Mouse (Mus musculus) embryonic facial prominence, embryonic 10.5 days (tissue): ENCODE results near the gene Dab1. TPM values are rescaled to one million over a fixed set of nuclear protein-coding genes. Genes with fewer than 3 reads are reported as not detected.

Experiments
- DNase-seq: peaks from one replicate; pipeline ENCODE4 v3.0.0-alpha.2; 2017; ENCODE audit warnings: low spot score
- H3K27ac ChIP-seq: fragments of 300-500 bp; sonication (generic); replicated peaks from 2 replicates; pipeline ENCODE4 v1.5.1; 2016; ENCODE audit warnings: mild to moderate bottlenecking
- H3K27me3 ChIP-seq: fragments of 300-500 bp; sonication (generic); replicated peaks from 2 replicates; pipeline ENCODE4 v1.6.1; 2016; ENCODE audit warnings: low read depth, mild to moderate bottlenecking; ENCODE audit not compliant: poor library complexity, severe bottlenecking
- H3K36me3 ChIP-seq: fragments of 300-500 bp; sonication (generic); replicated peaks from 2 replicates; pipeline ENCODE4 v1.6.1; 2016; ENCODE audit warnings: mild to moderate bottlenecking, moderate library complexity
- H3K4me1 ChIP-seq: fragments of 300-500 bp; sonication (generic); 2 replicates; pipeline ENCODE4 v1.6.1; 2016
- H3K4me3 ChIP-seq: fragments of 300-500 bp; sonication (generic); 2 replicates; pipeline ENCODE4 v1.5.1; 2016; ENCODE audit warnings: mild to moderate bottlenecking, moderate library complexity
- H3K9me3 ChIP-seq: fragments of 300-500 bp; sonication (generic); 2 replicates; pipeline ENCODE4 v1.6.1; 2016; ENCODE audit warnings: mild to moderate bottlenecking
- WGBS: fragments of 180-500 bp; shearing (Covaris S2); methylation state at CpG from one replicate; pipeline ENCODE4 v1.1.7; 2016; 5-methylcytosine and 5-hydroxymethylcytosine counted together
- polyA plus RNA-seq: library from polyadenylated mRNA; unstranded; fragments of >200 nt; fragmentation: Nextera tagmentation; extraction: Ambion mirVana; gene quantifications from 2 replicates; pipeline ENCODE4 v1.2.1, GENCODE M21; 2016

Gene Dab1
- polyA plus RNA-seq, 1 experiment from 2014 or later = 15.6 TPM

DNA sequence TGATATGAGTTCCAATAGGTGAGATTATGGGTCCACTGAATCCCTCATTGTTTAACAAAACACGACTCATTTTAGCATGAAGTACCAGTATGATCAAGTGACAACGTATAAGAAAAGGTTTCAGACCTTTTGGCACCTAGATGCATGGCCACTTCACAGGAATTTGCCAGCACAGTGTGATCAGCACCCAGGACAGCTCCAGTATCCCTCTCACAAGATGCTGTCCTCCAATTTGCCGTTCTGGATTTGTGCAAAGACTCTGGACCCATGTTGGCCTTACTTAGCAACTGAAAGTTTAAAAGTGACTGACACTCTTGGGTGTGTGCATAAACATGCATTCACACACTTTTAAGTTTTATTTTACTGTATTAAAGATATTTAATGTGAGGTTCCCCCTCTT lies 256.4 kb downstream of the Dab1 start:
- Histone ChIP-seq H3K4me1 (peaks cover 11% of the 10 kb centered on the region), H3K9me3 (no peaks in the 10 kb centered on the region), H3K27me3 (no peaks in the 10 kb centered on the region), H3K4me3 (no peak overlapping the region), H3K36me3 (no peaks in the 10 kb centered on the region), H3K27ac (no peak overlapping the region)
- 25% methylated on average over 3 of the region's 3 CpGs for WGBS
- DNase-seq = peak; percentile 71

DNA sequence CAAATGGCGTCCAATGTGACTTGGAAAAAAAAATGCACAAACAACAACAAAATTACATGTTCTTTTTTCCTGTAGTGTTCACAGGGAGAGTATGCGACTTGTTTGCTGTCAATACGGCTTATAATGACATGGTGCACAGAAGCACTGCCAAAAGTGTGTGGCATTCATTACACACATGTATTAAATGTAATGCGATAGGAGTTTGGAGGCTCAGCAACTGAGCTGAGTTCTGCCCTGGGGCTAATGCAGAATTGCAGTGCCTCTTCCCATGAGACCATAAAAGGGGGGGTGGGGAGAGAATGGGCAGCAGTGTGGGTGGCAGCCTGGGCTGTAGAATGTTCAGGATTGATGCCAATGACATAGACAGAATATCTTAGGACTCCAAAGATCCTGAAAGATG lies 259.7 kb downstream of the Dab1 start:
- Histone ChIP-seq H3K4me1 (peaks cover 15% of the 10 kb centered on the region), H3K36me3 (no peaks in the 10 kb centered on the region), H3K27me3 (no peaks in the 10 kb centered on the region), H3K27ac (no peak overlapping the region), H3K9me3 (no peaks in the 10 kb centered on the region), H3K4me3 (no peak overlapping the region)
- WGBS = 49% methylated on average over 4 of the region's 4 CpGs
- DNase-seq = peak; percentile 40

DNA sequence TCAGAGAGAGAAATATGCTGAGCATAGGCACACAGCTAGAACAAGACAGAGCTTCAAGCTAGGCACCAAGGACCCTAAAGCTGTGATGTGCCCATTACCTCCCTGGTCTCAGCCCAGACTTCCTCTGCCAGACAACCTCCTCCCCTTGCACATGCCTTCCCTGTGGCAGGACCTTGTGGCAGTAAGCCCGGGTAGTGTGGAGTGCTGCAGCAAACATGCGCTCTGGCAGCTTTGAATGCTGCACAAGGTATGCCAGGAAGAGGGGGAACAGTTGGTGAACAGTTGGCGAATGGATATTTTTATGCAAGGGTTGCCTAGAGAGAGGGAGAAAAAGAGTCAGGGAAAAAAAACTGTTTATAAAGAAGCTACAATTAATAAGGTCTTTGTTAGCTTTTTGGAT lies 262.5 kb downstream of the Dab1 start:
- Histone ChIP-seq H3K4me1 (peaks cover 15% of the 10 kb centered on the region), H3K9me3 (no peaks in the 10 kb centered on the region), H3K4me3 (no peak overlapping the region), H3K36me3 (no peaks in the 10 kb centered on the region), H3K27ac (no peak overlapping the region), H3K27me3 (no peaks in the 10 kb centered on the region)
- 75% methylated on average over 3 of the region's 3 CpGs for WGBS
- no peak for DNase-seq

DNA sequence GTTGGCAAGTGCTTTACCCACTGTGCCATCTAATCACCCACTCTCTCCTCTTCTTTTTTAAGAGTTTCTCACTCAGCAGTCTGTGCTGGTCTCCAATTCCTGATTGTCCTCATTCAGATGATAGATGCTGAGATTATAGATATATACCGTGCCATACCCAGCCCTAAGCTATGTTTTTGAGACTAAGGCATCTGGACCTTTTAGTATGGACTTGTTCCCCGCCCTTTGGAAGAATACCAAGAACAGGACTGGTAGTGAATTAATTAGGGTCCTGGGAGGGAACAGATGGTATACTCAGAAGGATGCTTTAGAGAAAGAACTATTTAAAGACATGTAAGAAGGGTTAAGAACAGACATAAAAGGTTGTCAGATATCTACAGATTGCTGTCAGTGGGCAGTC lies 268.9 kb downstream of the Dab1 start:
- Histone ChIP-seq H3K27me3 (no peaks in the 10 kb centered on the region), H3K27ac (no peak overlapping the region), H3K9me3 (no peaks in the 10 kb centered on the region), H3K4me3 (no peak overlapping the region), H3K36me3 (no peaks in the 10 kb centered on the region), H3K4me1 (no peaks in the 10 kb centered on the region)
- no peak for DNase-seq
- 79% methylated on average over 2 of the region's 2 CpGs for WGBS

DNA sequence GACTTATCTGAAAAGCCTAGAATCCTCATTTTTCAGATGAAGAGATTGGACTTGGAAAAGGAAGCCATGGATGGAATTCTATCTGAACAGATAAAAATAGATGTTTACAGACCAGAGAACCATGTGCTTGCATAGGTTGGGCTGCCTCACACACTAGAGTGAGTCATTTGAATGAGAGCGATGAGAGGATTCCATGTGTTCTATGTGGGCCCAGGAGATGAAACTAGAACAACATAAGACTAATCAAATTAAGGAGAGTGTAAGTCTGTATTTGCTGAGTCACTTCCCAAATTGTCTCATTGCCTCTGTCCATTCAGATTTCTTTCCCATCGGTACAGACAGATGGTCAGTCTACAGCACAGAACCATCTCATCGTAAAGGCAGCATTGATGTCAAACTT lies 270.0 kb downstream of the Dab1 start:
- DNase-seq = no peak
- no peaks in the 10 kb centered on the region for H3K27me3 ChIP-seq

DNA sequence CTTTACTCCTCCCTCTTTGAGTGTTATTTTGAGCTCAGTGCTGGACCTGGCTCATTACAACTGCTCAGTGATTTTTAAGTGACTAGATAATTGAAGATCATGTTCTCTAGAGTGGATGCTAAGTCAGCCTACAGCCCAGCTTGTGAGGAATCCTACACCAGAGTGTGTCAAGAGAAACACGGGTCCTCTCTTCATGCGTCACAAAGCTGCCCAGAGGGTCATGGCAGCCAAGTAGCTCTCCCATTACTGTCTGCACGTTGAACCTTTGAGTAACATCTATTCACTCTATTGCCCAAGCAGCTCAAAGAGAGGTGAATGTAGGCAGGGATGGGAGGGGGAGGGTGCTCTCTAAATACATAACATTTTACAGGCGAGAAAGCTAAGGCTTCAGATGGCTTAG lies 277.6 kb downstream of the Dab1 start:
- H3K27ac ChIP-seq = no peak overlapping the region
- DNase-seq = no peak
- H3K36me3 ChIP-seq = no peaks in the 10 kb centered on the region
- H3K27me3 ChIP-seq = no peaks in the 10 kb centered on the region
- no peak overlapping the region for H3K4me3 ChIP-seq
- WGBS = 89% methylated on average over 4 of the region's 4 CpGs
- H3K9me3 ChIP-seq = no peaks in the 10 kb centered on the region
- no peaks in the 10 kb centered on the region for H3K4me1 ChIP-seq

More for the DNA sequence above, 270.0 kb downstream of the Dab1 start:
- Histone ChIP-seq H3K36me3 (no peaks in the 10 kb centered on the region), H3K9me3 (no peaks in the 10 kb centered on the region), H3K4me1 (no peaks in the 10 kb centered on the region), H3K4me3 (no peak overlapping the region), H3K27ac (no peak overlapping the region)
- WGBS = 94% methylated on average over 3 of the region's 3 CpGs

DNA sequence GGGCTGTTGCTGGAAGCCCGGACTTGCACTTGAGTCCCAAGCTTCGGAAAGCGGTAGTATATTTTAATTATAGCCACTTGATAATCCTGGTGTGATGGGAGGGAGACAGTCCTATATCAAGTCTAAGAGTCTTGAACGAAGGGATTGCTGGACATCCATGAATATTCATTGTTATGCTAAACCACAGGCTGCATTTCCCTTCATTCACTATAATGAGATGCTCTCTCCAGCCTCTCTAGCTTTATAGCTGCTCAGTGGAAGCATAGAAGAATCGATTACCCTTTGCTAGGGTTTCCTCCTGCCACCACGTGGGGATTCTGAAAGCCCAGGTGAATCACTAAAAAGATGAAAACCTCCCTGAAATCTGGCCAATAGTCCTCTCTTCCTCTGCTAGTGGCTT lies 278.5 kb downstream of the Dab1 start:
- H3K36me3 ChIP-seq = no peaks in the 10 kb centered on the region
- H3K9me3 ChIP-seq = no peaks in the 10 kb centered on the region
- WGBS = 81% methylated on average over 6 of the region's 6 CpGs

DNA sequence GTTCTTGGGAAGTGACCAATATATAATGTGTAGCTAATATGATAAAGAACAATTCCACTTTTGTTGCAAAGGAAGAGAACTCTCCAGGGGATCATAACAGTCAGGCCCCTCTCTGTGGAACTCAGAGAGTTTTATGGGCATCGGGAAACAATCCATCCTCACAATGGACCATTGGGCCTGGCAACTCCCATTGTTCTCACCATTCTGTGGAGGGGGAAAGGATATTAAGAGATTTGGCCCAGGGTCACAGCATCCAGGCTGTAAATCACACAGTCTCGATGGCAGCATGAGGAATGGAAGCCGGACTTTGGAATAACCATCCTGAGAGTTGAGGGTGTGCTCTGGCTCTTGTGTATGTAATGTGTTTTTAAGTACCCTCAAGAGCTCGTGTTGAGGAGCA lies 292.3 kb downstream of the Dab1 start:
- no peaks in the 10 kb centered on the region for H3K4me1 ChIP-seq
- H3K4me3 ChIP-seq = no peak overlapping the region
- DNase-seq = no peak
- 80% methylated on average over 4 of the region's 4 CpGs for WGBS
- no peaks in the 10 kb centered on the region for H3K9me3 ChIP-seq
- no peak overlapping the region for H3K27ac ChIP-seq
- H3K27me3 ChIP-seq = no peaks in the 10 kb centered on the region
- H3K36me3 ChIP-seq = no peaks in the 10 kb centered on the region

More for the DNA sequence above, 278.5 kb downstream of the Dab1 start:
- H3K27ac ChIP-seq = no peak overlapping the region
- no peak overlapping the region for H3K4me3 ChIP-seq
- H3K27me3 ChIP-seq = no peaks in the 10 kb centered on the region
- no peaks in the 10 kb centered on the region for H3K4me1 ChIP-seq
- no peak for DNase-seq

DNA sequence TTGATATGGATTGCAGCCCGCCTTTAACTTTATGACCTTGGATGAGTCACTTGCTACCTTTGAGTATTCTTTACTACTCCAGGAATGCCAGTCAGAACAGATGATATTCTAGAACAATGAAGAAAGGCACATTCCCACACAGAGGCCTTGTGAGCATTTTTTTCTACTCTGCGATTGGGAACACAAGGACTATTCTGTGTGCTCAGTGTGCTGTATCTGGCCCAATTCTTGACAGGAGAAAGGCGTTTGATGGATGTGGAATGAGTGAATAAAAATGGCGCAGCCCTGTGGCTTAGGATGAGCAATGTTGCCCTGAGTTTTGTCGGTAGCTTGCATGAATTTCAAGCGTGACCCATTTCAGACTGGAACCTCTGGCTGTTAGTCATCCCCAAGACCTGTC lies 292.9 kb downstream of the Dab1 start:
- WGBS = 88% methylated on average over 6 of the region's 6 CpGs
- no peak overlapping the region for H3K27ac ChIP-seq

DNA sequence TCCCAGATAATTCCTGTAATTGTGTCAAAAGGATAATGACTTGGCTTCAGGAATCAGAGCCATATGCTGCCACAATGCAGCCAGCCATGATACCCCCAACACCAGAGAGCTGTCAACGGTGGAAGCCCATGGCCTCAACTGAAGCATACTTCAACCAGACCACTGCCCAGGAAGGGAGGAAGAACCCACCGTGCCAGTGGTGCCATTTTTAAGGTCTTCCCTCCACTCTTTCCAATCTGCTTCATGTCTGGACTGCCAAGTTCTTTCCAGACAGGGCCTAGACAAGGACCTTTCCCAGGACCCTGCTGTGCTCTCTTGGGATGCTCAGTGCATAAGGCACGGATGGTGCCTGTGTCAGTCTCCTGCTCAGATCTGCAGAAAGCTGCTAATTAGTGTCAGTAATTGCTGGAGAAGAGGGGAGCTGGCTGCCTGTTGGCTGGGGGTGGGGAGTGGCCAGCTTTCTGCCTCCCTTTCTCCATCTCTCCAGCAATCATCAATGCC lies 303.3 kb downstream of the Dab1 start:
- H3K27me3 ChIP-seq = no peaks in the 10 kb centered on the region
- H3K27ac ChIP-seq = no peak overlapping the region
- H3K4me3 ChIP-seq = no peak overlapping the region
- no peak for DNase-seq
- H3K4me1 ChIP-seq = peaks cover 16% of the 10 kb centered on the region
- H3K36me3 ChIP-seq = no peaks in the 10 kb centered on the region
- 57% methylated on average over 3 of the region's 3 CpGs for WGBS
- no peaks in the 10 kb centered on the region for H3K9me3 ChIP-seq

More for the DNA sequence above, 292.9 kb downstream of the Dab1 start:
- no peaks in the 10 kb centered on the region for H3K27me3 ChIP-seq
- no peak overlapping the region for H3K4me3 ChIP-seq
- no peaks in the 10 kb centered on the region for H3K4me1 ChIP-seq
- H3K36me3 ChIP-seq = no peaks in the 10 kb centered on the region
- no peaks in the 10 kb centered on the region for H3K9me3 ChIP-seq
- no peak for DNase-seq

DNA sequence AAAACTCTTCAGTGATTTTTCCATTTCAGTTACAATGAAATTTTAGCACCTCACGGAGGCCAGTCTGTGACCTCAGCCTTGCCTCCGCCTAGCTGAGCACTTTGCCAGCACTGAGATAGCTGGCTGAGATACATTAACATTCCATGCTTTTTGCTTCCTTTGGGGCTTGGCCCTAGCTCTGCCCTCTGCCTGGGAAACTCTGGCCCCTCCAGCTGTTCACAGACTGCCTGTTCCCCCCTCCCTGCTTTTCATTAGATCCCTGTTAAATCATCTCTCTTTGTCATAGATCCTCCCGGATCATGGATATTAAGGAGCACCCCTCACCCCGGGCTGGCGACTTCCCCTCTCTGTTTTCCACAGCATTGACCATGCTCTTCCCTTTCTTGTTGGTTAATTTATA lies 307.5 kb downstream of the Dab1 start:
- H3K36me3 ChIP-seq = no peaks in the 10 kb centered on the region
- H3K27me3 ChIP-seq = no peaks in the 10 kb centered on the region
- WGBS = 40% methylated on average over 5 of the region's 5 CpGs
- no peaks in the 10 kb centered on the region for H3K9me3 ChIP-seq
- peaks cover 36% of the 10 kb centered on the region for H3K4me1 ChIP-seq
- H3K4me3 ChIP-seq = no peak overlapping the region
- H3K27ac ChIP-seq = no peak overlapping the region; the same call in 1 of the 2 replicates
- peak; percentile 22 for DNase-seq

DNA sequence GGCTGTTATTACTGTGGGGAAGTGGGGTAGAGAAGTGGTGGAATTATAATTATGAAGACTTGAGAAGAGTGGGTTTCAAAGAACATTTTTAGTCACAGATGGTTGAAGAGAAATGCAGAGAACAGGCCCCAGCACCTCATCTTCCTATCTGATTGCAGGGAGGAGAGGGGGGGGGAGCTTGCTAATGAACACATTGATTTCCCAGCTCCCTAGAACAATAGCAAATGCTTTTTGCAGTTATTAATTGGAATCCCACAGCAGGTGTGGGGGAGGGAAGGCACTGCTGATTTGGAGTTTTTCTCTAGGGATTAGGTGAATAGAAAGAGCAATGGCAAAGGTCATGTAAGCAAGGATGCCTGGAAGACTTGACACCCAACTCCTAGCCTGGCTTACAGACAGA lies 310.5 kb downstream of the Dab1 start:
- DNase-seq = no peak
- no peak overlapping the region for H3K27ac ChIP-seq
- H3K9me3 ChIP-seq = no peaks in the 10 kb centered on the region
- peaks cover 41% of the 10 kb centered on the region for H3K4me1 ChIP-seq
- no peaks in the 10 kb centered on the region for H3K36me3 ChIP-seq
- no peak overlapping the region for H3K4me3 ChIP-seq
- no peaks in the 10 kb centered on the region for H3K27me3 ChIP-seq

DNA sequence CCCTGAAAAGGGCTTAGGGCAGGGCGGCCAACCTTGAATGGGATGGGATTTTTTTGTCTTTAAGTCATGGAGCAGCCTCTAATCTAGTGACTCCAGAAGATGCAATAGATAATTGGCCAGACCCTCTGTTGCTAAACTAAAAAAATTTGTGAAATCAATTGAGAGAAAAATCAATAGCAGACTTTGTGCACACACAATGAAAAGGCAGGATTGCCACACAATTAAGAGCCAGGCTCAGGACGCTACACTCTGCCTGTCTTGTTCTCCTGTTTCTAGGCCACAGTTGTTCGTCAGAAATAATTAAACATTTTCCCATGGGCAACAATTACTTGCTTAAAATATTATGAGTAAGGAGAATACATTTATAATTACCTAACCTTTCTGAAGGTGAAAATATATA lies 315.2 kb downstream of the Dab1 start:
- Histone ChIP-seq H3K27ac (no peak overlapping the region), H3K4me1 (peaks cover 23% of the 10 kb centered on the region), H3K9me3 (no peaks in the 10 kb centered on the region), H3K4me3 (no peak overlapping the region), H3K27me3 (no peaks in the 10 kb centered on the region), H3K36me3 (no peaks in the 10 kb centered on the region)
- WGBS = 64% methylated on average over 3 of the region's 3 CpGs
- DNase-seq = no peak

DNA sequence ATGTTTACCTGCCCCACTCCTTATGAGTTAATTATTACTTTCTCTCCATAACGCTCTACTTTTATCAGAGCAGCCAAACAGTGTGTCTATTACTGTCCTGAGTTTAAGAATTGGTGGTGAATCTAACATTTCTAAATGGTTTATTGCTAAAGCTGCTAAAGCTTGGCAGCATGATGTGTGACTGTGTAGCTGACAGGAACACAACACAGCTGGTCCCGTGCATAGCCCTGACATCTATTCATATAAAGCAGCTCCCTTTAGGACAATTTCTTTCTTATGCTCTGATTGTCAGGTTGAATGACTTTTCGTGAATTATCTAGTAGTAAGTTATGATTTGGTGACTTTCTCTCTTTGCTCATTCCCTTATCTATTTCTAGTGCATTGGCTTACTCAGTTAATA lies 329.1 kb downstream of the Dab1 start:
- WGBS = 89% methylated on average over 3 of the region's 3 CpGs
- Histone ChIP-seq H3K36me3 (no peaks in the 10 kb centered on the region), H3K4me3 (no peak overlapping the region), H3K27me3 (no peaks in the 10 kb centered on the region), H3K27ac (no peak overlapping the region), H3K4me1 (no peaks in the 10 kb centered on the region), H3K9me3 (no peaks in the 10 kb centered on the region)
- no peak for DNase-seq
